Mouse (Mus musculus) spleen, adult 2 months (tissue): ENCODE results near the gene Slc44a2.

Experiments used
- CTCF ChIP-seq: fragments of 200-500 bp; IDR thresholded peaks from 2 replicates; pipeline ENCODE4 v1.5.1; 2011; ENCODE audit warnings: mild to moderate bottlenecking, inconsistent platforms; ENCODE audit not compliant: insufficient read depth, insufficient read length, insufficient replicate concordance; ENCODE audit errors: extremely low read depth
- POLR2A ChIP-seq: fragments of 200-500 bp; IDR thresholded peaks from 2 replicates; pipeline ENCODE4 v1.6.1; 2011; ENCODE audit warnings: low read depth, low read length, inconsistent platforms

- TF ChIP-seq CTCF (no peak), POLR2A (no peak)
Observed at GRCm38 (mm10) chr9:21369080-21369479, 48.6 kb downstream of the Slc44a2 start.
